Comparison of ENCODE assay signal across 8 mouse cellular contexts in genomic region chr1:33944977-33945750, GRCm38 (mm10). TPM values are rescaled to one million over a fixed set of nuclear protein-coding genes. Genes with fewer than 3 reads are reported as not detected.
DNase-seq lines count a peak whose midpoint lies in the region.

No protein-coding gene starts in this region.

- intact Hi-C loops in gastrocnemius, postnatal 36 days (cut with DNase I), result no loop called here
- intact Hi-C loops in left cerebral cortex, postnatal 36 days (cut with DNase I), result loop anchor here (5.0 kb wide), 1 partner anchor 38 kb away; the partner anchor contains the start of genes Bend6 and Dst

- peak; percentile 68 for DNase-seq in cerebellum, adult 9-10 months
- DNase-seq in cerebellum, postnatal 4 days (ENCODE audit: low spot score in 2 of 2), result no peak
- peak; percentile 95 for DNase-seq in ES-CJ7 (ENCODE audit: low read depth, low spot score)
- peak; percentile 27 to 30 for DNase-seq in gastrocnemius, postnatal 36 days
- DNase-seq in kidney, adult 18-20 months, result peak; percentile 36
- peak; percentile 64 to 67 for DNase-seq in lung, adult 18-20 months
- DNase-seq in urinary bladder, postnatal 4 days (ENCODE audit: low spot score in 2 of 2), result peak; percentile 39 to 73
- DNase-seq in left cerebral cortex, postnatal 36 days (ENCODE audit: low spot score in 2 of 2), result no peak

RNA-seq across cellular contexts. Expression of gene Dst, which starts 37.1 kb away (rescaled TPM):
- total RNA-seq in gastrocnemius, postnatal 36 days (2021), result 100 to 1,000 TPM; 215 to 242 TPM
- 100 to 1,000 TPM; 243 to 269 TPM for total RNA-seq in left cerebral cortex, postnatal 36 days (2021)

RNA-seq across cellular contexts. Expression of gene Bend6, which starts 37.5 kb away (rescaled TPM):
- 1 to 10 TPM; 1.1 to 1.3 TPM for total RNA-seq in gastrocnemius, postnatal 36 days (2021)
- total RNA-seq in left cerebral cortex, postnatal 36 days (2021), result 100 to 1,000 TPM; 128 to 136 TPM

Comparison
In these comparisons a context has a peak if more than half of its experiments do, and no peak if none do; other contexts are left out.
1. DNase-seq: peak in cerebellum, adult 9-10 months (single experiment), ES-CJ7 (single experiment), gastrocnemius, postnatal 36 days (2 of 2), kidney, adult 18-20 months (single experiment), lung, adult 18-20 months (2 of 2) and urinary bladder, postnatal 4 days (2 of 2); none in cerebellum, postnatal 4 days (0 of 2) and left cerebral cortex, postnatal 36 days (0 of 2).
2. RNA of gene Bend6, which starts 37.5 kb away (total RNA-seq): 128 to 136 TPM in left cerebral cortex, postnatal 36 days; 1.1 to 1.3 TPM in gastrocnemius, postnatal 36 days; every median in the first group is over 10 times any median in the second.